Mouse (Mus musculus): ENCODE results near the gene Atp6v0a1. TPM values are rescaled to one million over a fixed set of nuclear protein-coding genes. Genes with fewer than 3 reads are reported as not detected.

The Atp6v0a1 gene
- total and polyA plus RNA-seq, 2 experiments: 21.5 to 37.7 TPM

DNA sequence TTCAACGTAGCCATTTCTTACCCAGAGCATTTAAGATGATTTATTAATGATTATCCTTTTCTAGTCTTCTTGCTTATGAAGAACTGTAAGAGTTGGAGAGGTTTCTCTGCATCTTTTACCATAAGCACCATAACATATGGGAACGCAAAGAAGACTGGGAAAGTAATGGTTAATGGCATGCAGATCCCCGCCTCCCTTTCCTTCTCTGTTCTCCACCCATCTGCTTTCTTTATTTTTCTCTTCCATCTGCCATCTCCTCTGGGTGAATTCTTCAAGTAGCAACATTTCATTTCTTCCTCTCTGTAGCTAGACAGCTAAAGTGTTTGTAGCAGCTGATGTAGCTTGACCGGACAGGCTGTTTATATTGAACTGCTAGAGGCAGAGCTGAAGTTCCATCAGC, 14.7 kb downstream of the Atp6v0a1 start:
- Histone ChIP-seq H3K27ac (replicated peaks; ENCODE audit: insufficient read depth, low read depth, low read length) (no peak overlapping the region), H3K4me3 (ENCODE audit: insufficient read depth, low read depth, low read length) (no peak overlapping the region), H3K4me1 (ENCODE audit: control insufficient read depth, insufficient read depth, low read length) (no peaks in the 10 kb centered on the region), H3K79me2 (ENCODE audit: control insufficient read depth, insufficient read depth, low read length) (no peaks in the 10 kb centered on the region), H3K36me3 (ENCODE audit: control insufficient read depth, insufficient read depth, low read length) (peaks cover 31% of the 10 kb centered on the region; the same call in 1 of the 2 replicates), H3K27me3 (ENCODE audit: control insufficient read depth, insufficient read depth, low read length) (no peaks in the 10 kb centered on the region), H3K9ac (ENCODE audit: low read depth, low read length) (no peak overlapping the region)
- DNase-seq (ENCODE audit: extremely low read depth, low read depth, low spot score): no peak
- TF ChIP-seq POLR2A (IDR thresholded peaks at IDR 0.05; ENCODE audit: extremely low read depth, insufficient read depth, low read length) (no peak), CTCF (IDR thresholded peaks at IDR 0.05; ENCODE audit: low read depth, low read length) (no peak)
- WGBS: 96% methylated on average over 4 of the region's 4 CpGs

DNA sequence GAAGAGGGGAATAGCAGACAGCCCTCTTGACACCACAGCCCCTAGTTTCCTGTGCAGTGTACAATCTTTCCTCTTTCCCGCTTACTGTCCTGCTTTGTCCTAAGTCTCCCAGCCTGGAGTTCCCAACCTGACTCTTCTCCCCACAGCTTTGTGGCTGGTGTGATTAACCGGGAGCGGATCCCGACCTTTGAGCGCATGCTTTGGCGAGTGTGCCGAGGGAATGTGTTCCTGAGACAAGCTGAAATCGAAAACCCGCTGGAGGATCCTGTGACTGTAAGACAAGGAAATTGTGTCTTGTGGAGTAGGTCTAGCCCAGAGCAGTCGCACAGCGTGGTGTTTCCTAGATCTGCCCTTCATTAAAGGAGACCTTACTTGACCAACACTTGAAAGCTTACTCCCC, 17.9 kb downstream of the Atp6v0a1 start:
- no peak for TF ChIP-seq CTCF (IDR thresholded peaks at IDR 0.05; ENCODE audit: low read depth, low read length)
- no peak for TF ChIP-seq POLR2A (IDR thresholded peaks at IDR 0.05; ENCODE audit: extremely low read depth, insufficient read depth, low read length)
- no peak overlapping the region for H3K4me3 ChIP-seq (ENCODE audit: insufficient read depth, low read depth, low read length)
- no peaks in the 10 kb centered on the region for H3K27me3 ChIP-seq (ENCODE audit: control insufficient read depth, insufficient read depth, low read length)
- no peak overlapping the region for H3K27ac ChIP-seq (replicated peaks; ENCODE audit: insufficient read depth, low read depth, low read length)
- no peaks in the 10 kb centered on the region for H3K4me1 ChIP-seq (ENCODE audit: control insufficient read depth, insufficient read depth, low read length)
- peaks cover 27% of the 10 kb centered on the region for H3K36me3 ChIP-seq (ENCODE audit: control insufficient read depth, insufficient read depth, low read length)
- H3K9ac ChIP-seq (ENCODE audit: low read depth, low read length): no peak overlapping the region
- 80% methylated on average over 11 of the region's 11 CpGs for WGBS
- no peaks in the 10 kb centered on the region for H3K79me2 ChIP-seq (ENCODE audit: control insufficient read depth, insufficient read depth, low read length)
- no peak for DNase-seq (ENCODE audit: extremely low read depth, low read depth, low spot score)

DNA sequence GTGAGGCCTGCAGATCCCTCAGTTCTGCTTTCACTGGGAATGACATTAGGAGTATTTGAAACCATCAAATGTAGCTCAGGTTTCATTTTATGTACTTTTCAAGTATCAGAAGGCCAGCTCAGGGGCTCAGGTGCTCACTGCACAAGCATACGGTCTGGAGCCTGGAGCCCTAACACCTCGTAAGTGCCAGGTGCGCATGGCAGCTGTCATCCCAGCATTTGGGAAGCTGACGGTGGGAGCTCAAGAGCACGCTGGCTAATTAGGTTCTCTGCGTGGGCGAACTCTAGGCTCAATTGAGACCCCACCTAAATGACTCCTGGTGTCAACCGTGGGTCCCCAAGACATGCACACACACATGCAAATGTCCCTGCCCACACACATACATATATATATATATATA, 20.1 kb downstream of the Atp6v0a1 start:
- Histone ChIP-seq H3K79me2 (ENCODE audit: control insufficient read depth, insufficient read depth, low read length) (no peaks in the 10 kb centered on the region), H3K4me1 (ENCODE audit: control insufficient read depth, insufficient read depth, low read length) (no peaks in the 10 kb centered on the region), H3K9ac (ENCODE audit: low read depth, low read length) (no peak overlapping the region), H3K4me3 (ENCODE audit: insufficient read depth, low read depth, low read length) (no peak overlapping the region), H3K27ac (replicated peaks; ENCODE audit: insufficient read depth, low read depth, low read length) (no peak overlapping the region), H3K27me3 (ENCODE audit: control insufficient read depth, insufficient read depth, low read length) (no peaks in the 10 kb centered on the region), H3K36me3 (ENCODE audit: control insufficient read depth, insufficient read depth, low read length) (peaks cover 29% of the 10 kb centered on the region)
- 95% methylated on average over 8 of the region's 8 CpGs for WGBS
- DNase-seq (ENCODE audit: extremely low read depth, low read depth, low spot score): no peak
- no peak for TF ChIP-seq POLR2A (IDR thresholded peaks at IDR 0.05; ENCODE audit: extremely low read depth, insufficient read depth, low read length)
- no peak for TF ChIP-seq CTCF (IDR thresholded peaks at IDR 0.05; ENCODE audit: low read depth, low read length)

DNA sequence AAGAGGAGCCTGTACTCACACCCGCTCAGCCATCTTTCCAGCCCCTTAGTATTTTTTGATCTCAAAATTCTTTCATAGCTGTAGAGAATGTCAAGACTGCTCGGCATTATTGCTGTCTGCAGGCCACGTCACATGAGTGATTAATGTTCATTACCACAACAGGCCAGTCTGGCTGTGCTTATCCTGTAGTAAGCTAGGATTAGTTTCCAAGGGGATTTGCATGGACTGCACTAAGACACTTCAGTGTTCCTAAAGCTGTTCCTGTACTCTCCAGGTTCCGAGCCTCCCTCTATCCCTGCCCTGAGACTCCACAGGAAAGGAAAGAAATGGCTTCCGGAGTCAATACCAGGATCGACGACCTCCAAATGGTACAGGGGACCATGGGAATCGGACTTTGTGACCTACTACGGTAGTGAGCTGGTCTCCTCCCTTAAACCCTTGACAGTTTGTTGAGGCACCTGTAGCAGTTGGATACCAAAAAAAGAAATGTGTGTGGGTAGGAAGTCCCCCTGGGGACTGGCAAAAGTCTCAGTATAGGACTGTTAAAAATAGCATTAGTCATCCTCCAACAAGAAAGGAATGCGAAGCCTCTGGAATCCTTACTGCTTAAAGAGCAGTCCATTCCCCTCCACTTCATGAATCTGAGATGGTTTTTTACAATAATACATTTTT, 21.0 kb downstream of the Atp6v0a1 start:
- Histone ChIP-seq H3K4me1 (ENCODE audit: control insufficient read depth, insufficient read depth, low read length) (peaks cover 1% of the 10 kb centered on the region; the same call in 1 of the 2 replicates), H3K9ac (ENCODE audit: low read depth, low read length) (no peak overlapping the region), H3K27me3 (ENCODE audit: control insufficient read depth, insufficient read depth, low read length) (no peaks in the 10 kb centered on the region), H3K79me2 (ENCODE audit: control insufficient read depth, insufficient read depth, low read length) (no peaks in the 10 kb centered on the region), H3K27ac (replicated peaks; ENCODE audit: insufficient read depth, low read depth, low read length) (no peak overlapping the region), H3K4me3 (ENCODE audit: insufficient read depth, low read depth, low read length) (no peak overlapping the region), H3K36me3 (ENCODE audit: control insufficient read depth, insufficient read depth, low read length) (peaks cover 29% of the 10 kb centered on the region)
- no peak for DNase-seq (ENCODE audit: extremely low read depth, low read depth, low spot score)
- TF ChIP-seq POLR2A (IDR thresholded peaks at IDR 0.05; ENCODE audit: extremely low read depth, insufficient read depth, low read length): no peak
- 81% methylated on average over 10 of the region's 10 CpGs for WGBS

DNA sequence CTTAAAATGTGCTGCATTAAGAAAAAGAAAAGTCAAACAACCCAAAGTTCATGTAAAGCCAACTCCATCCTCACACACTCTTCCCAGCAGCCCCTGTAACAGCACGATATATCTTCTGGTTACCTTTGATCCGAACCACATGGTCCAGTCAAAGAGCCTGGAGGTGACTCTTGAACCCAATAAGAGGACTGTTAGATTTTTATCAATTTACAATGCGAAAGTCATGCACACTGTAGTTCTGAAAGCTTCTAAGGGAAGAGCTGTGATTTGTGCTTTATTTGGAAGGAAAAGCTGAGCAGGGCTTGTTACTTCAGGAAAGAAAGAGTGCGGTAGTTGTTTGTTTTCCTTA, 21.5 kb downstream of the Atp6v0a1 start:
- no peak overlapping the region for H3K4me3 ChIP-seq (ENCODE audit: insufficient read depth, low read depth, low read length)
- H3K9ac ChIP-seq (ENCODE audit: low read depth, low read length): no peak overlapping the region
- TF ChIP-seq POLR2A (IDR thresholded peaks at IDR 0.05; ENCODE audit: extremely low read depth, insufficient read depth, low read length) (no peak), CTCF (IDR thresholded peaks at IDR 0.05; ENCODE audit: low read depth, low read length) (no peak)
- DNase-seq (ENCODE audit: extremely low read depth, low read depth, low spot score): no peak
- no peaks in the 10 kb centered on the region for H3K79me2 ChIP-seq (ENCODE audit: control insufficient read depth, insufficient read depth, low read length)
- peaks cover 1% of the 10 kb centered on the region; the same call in 1 of the 2 replicates for H3K4me1 ChIP-seq (ENCODE audit: control insufficient read depth, insufficient read depth, low read length)
- peaks cover 29% of the 10 kb centered on the region for H3K36me3 ChIP-seq (ENCODE audit: control insufficient read depth, insufficient read depth, low read length)
- no peaks in the 10 kb centered on the region for H3K27me3 ChIP-seq (ENCODE audit: control insufficient read depth, insufficient read depth, low read length)
- WGBS: 80% methylated on average over 4 of the region's 4 CpGs
- H3K27ac ChIP-seq (replicated peaks; ENCODE audit: insufficient read depth, low read depth, low read length): no peak overlapping the region

DNA sequence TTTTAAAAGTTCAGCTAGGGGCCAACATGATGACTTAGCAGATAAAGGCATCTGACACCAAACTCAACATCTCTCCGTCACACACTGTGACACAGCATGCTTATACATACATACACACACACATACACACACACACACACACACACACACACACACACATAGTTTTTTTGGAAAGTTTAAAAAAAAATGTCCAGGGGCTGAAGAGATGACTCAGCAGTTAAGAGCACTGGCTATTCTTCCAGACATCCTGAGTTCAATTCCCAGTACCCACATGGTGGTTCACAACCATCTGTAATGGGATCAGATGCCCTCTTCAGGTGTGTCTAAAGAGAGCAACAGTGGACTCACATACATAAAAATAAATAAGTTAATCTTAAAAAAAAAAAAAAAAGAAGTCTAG, 22.2 kb downstream of the Atp6v0a1 start:
- TF ChIP-seq POLR2A (IDR thresholded peaks at IDR 0.05; ENCODE audit: extremely low read depth, insufficient read depth, low read length) (no peak), CTCF (IDR thresholded peaks at IDR 0.05; ENCODE audit: low read depth, low read length) (no peak)
- no peaks in the 10 kb centered on the region for H3K27me3 ChIP-seq (ENCODE audit: control insufficient read depth, insufficient read depth, low read length)
- peaks cover 1% of the 10 kb centered on the region; the same call in 1 of the 2 replicates for H3K4me1 ChIP-seq (ENCODE audit: control insufficient read depth, insufficient read depth, low read length)
- no peak overlapping the region for H3K4me3 ChIP-seq (ENCODE audit: insufficient read depth, low read depth, low read length)
- 100% methylated on average over 1 of the region's 1 CpGs for WGBS
- DNase-seq (ENCODE audit: extremely low read depth, low read depth, low spot score): no peak
- peaks cover 30% of the 10 kb centered on the region for H3K36me3 ChIP-seq (ENCODE audit: control insufficient read depth, insufficient read depth, low read length)
- no peak overlapping the region for H3K9ac ChIP-seq (ENCODE audit: low read depth, low read length)
- H3K79me2 ChIP-seq (ENCODE audit: control insufficient read depth, insufficient read depth, low read length): no peaks in the 10 kb centered on the region
- H3K27ac ChIP-seq (replicated peaks; ENCODE audit: insufficient read depth, low read depth, low read length): no peak overlapping the region

All from liver, adult 2 months (tissue).